Mouse (Mus musculus) hindbrain, embryonic 10.5 days (tissue): ENCODE measurements around the gene Bax. TPM values are rescaled to one million over a fixed set of nuclear protein-coding genes. Genes with fewer than 3 reads are reported as not detected.

Experiments
- DNase-seq: peaks from one replicate; pipeline ENCODE4 v3.0.0-alpha.2; 2017; ENCODE audit warnings: low spot score
- H3K27ac ChIP-seq: fragments of 300-500 bp; sonication (generic); 2 replicates; pipeline ENCODE4 v1.5.1; 2016; ENCODE audit warnings: mild to moderate bottlenecking, moderate library complexity
- H3K27me3 ChIP-seq: fragments of 300-500 bp; sonication (generic); 2 replicates; pipeline ENCODE4 v1.6.1; 2016; ENCODE audit warnings: mild to moderate bottlenecking; ENCODE audit not compliant: poor library complexity, insufficient read depth, severe bottlenecking
- H3K36me3 ChIP-seq: fragments of 300-500 bp; sonication (generic); 2 replicates; pipeline ENCODE4 v1.6.1; 2016; ENCODE audit warnings: mild to moderate bottlenecking, moderate library complexity
- H3K4me1 ChIP-seq: fragments of 300-500 bp; sonication (generic); replicated peaks from 2 replicates; pipeline ENCODE4 v1.6.1; 2016; ENCODE audit warnings: mild to moderate bottlenecking
- H3K4me3 ChIP-seq: fragments of 300-500 bp; sonication (generic); 2 replicates; pipeline ENCODE4 v1.5.1; 2016; ENCODE audit warnings: mild to moderate bottlenecking, moderate library complexity
- H3K9me3 ChIP-seq: fragments of 300-500 bp; sonication (generic); 2 replicates; pipeline ENCODE4 v1.6.1; 2016; ENCODE audit warnings: mild to moderate bottlenecking, moderate library complexity
- WGBS: fragments of 180-500 bp; shearing (Covaris S2); methylation state at CpG from one replicate; pipeline ENCODE4 v1.1.7; 2016; 5-methylcytosine and 5-hydroxymethylcytosine counted together
- polyA plus RNA-seq: library from polyadenylated mRNA; unstranded; fragments of >200 nt; fragmentation: Nextera tagmentation; extraction: Ambion mirVana; gene quantifications from 2 replicates; pipeline ENCODE4 v1.2.1, GENCODE M21; 2016

Gene Bax
- polyA plus RNA-seq, 1 experiment from 2014 or later, result 295 TPM

DNA sequence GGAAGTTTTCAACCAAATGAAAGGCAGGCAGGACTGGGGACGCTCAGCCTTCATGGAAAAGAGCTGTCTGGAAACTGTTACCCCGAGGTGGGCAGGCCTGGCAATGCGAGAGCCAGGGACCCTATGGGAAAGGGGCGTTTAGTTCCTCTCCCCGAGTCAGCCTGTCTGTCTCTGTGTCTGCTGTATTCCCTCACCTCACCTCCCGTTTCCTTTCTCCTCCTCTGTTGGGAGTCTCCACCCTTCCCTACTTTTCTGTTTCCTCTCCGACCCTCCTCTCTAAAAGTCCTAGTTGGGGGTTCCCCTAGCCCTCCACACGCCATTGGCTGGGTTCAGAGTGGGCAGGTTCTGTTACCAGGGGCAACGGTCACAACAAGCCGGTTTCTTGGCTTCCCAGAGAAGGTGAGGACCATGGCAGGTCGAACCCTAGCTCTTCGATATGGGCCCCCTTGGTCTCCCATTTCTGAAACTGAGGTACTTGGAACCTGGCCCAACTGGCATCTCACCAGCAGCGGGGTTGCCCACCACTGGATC lies 48.7 kb downstream of the Bax start:
- H3K4me1 ChIP-seq, result peaks cover 42% of the 10 kb centered on the region
- H3K27ac ChIP-seq, result no peak overlapping the region
- peaks cover 93% of the 10 kb centered on the region for H3K27me3 ChIP-seq
- peak overlapping the region; percentile 11; the same call in 1 of the 2 replicates for H3K4me3 ChIP-seq
- no peak for DNase-seq
- no peaks in the 10 kb centered on the region for H3K9me3 ChIP-seq
- WGBS, result 8% methylated on average over 13 of the region's 13 CpGs
- H3K36me3 ChIP-seq, result peaks cover 26% of the 10 kb centered on the region

DNA sequence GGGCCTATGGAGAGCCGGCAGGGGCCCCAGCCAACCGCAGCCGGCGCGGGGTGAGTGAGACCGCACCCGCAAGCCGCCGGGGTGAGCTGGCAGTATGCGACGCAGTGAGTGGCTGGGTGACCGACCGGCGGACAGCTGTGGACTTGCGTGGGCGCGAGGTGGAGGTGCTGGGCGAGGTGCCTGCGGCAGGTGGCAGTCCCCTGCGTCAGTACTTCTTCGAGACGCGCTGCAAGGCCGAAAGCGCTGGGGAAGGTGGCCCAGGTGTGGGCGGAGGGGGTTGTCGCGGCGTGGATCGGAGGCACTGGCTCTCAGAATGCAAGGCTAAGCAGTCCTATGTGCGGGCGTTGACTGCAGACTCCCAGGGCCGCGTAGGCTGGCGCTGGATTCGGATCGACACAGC lies 51.1 kb downstream of the Bax start:
- DNase-seq, result no peak
- peaks cover 100% of the 10 kb centered on the region for H3K27me3 ChIP-seq
- peaks cover 43% of the 10 kb centered on the region for H3K4me1 ChIP-seq
- H3K4me3 ChIP-seq, result peak overlapping the region; percentile 30
- 11% methylated on average over 37 of the region's 37 CpGs for WGBS
- H3K9me3 ChIP-seq, result no peaks in the 10 kb centered on the region
- H3K36me3 ChIP-seq, result peaks cover 3% of the 10 kb centered on the region
- H3K27ac ChIP-seq, result no peak overlapping the region

DNA sequence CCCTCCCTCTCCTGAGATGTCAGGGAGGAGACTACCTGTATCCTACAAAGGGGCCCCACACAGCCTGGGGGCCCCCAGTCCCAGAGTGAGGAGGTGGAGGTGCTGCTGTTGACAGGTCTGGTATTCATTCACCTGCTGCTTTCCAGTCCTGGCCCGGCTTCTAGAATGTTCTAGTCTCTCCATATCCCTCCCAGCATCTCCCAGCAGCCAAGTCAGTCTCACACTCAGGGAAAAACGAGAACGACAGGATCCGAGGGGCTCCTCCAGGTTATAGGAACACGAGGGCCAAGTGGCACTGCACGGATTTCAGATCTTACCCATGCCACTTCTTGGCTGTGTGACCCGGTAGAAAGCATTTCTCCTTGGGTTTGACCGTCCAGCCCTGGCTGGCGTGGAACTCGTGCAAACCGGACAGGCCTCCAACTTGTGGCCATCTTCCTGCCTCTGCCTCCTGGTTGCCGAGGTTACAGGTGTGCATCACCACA lies 51.9 kb downstream of the Bax start:
- H3K27me3 ChIP-seq, result peaks cover 100% of the 10 kb centered on the region
- H3K9me3 ChIP-seq, result no peaks in the 10 kb centered on the region
- peaks cover 38% of the 10 kb centered on the region for H3K4me1 ChIP-seq
- no peaks in the 10 kb centered on the region for H3K36me3 ChIP-seq
- no peak overlapping the region for H3K27ac ChIP-seq
- WGBS, result 45% methylated on average over 12 of the region's 12 CpGs
- H3K4me3 ChIP-seq, result no peak overlapping the region
- no peak for DNase-seq

DNA sequence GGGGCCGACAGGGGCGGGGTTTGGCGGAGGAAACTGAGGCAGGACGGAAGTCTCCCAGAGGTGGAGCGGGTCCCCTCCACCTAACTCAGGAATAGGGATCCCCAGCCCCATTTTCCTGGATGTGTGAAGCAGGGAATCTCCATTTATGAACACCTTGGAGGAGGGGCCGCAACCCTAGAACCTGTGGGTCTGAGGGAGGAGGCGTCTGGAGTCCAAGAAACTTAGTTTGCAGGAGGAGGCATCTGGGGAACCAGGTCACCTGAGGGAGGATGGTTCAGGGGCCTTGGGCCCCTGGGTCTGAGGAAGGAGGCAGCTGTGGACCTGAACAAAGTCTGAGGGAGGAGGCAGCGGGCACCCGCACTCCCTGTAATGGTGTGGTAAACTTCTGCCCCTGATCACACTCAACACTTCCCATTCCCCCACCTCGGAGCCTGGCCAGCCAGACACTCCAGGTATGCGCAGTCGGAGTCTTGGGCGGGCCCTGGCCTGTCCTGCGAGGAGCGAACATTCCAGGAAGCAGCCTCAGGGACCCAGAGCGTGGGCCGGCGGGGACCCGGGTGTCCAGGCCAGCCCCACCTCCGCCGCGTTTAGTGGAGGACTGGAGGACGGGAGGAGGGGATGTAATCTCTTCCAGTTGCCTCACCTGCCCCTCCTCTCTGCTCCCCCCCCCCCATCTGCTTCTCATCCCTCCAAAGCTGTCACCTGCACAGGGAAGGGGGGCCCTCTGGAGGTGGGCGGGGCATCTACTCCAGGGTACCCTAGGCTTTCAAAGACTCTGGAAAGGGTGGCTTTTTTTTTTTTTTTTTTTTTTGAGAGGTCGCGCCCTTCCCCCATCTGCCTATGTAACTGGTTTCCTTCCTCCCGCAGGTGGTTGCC lies 52.6 kb downstream of the Bax start:
- H3K4me3 ChIP-seq, result peak overlapping the region; percentile 59
- no peak for DNase-seq
- no peaks in the 10 kb centered on the region for H3K36me3 ChIP-seq
- 1% methylated on average over 27 of the region's 27 CpGs for WGBS
- H3K4me1 ChIP-seq, result peaks cover 38% of the 10 kb centered on the region
- H3K27ac ChIP-seq, result peak overlapping the region; percentile 70; the same call in 1 of the 2 replicates
- H3K9me3 ChIP-seq, result no peaks in the 10 kb centered on the region
- H3K27me3 ChIP-seq, result peaks cover 100% of the 10 kb centered on the region

DNA sequence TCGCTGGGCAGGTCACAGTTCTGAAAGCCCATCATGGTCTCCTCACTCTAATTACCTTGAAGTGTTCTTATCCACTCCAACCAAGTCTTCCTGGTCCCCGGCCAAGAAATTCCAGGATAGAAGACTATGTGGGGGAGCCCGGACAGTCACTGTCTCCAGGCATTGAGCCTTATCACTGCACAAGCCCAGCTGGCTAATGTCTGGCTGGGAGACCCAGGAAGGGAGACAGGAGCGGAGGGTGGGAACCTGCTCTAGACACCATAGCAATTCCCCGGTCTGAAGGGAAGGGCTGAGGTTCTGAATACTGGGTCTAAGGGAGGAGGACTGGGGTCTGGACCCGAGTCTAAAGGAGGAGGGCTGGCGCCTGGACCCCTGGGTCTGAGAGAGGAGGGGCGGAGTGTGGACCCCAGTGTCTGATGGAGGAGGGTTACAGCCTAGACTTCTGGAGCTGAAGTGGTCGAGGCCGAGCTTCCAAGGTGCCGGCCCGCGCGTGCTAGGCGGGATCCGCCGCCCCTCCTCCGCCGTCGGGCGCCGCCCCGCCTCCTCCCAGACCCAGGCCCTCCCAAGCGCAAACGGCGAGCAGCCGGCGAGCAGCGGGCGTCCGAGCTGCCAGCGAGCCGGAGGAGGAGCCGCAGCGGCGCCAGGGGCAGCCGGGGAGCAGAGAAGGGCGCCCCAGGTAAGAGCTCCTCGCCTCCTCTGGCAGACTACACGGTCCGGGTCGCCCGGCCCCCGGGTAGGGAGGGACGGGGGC lies 53.4 kb downstream of the Bax start, which contains the start of gene Ntf5:
Ntf5 (plus strand) TSS at position 583 of the 751 bp plus-strand sequence.
- H3K4me3 ChIP-seq, result peak within 1 kb of the TSS; percentile 59
- peaks cover 100% of the 10 kb centered on the region for H3K27me3 ChIP-seq
- 3% methylated on average over 45 of the region's 45 CpGs for WGBS
- H3K9me3 ChIP-seq, result no peaks in the 10 kb centered on the region
- H3K27ac ChIP-seq, result peak within 1 kb of the TSS; percentile 70; the same call in 1 of the 2 replicates
- DNase-seq, result peak; percentile 49
- H3K36me3 ChIP-seq, result no peaks in the 10 kb centered on the region
- peaks cover 32% of the 10 kb centered on the region for H3K4me1 ChIP-seq

DNA sequence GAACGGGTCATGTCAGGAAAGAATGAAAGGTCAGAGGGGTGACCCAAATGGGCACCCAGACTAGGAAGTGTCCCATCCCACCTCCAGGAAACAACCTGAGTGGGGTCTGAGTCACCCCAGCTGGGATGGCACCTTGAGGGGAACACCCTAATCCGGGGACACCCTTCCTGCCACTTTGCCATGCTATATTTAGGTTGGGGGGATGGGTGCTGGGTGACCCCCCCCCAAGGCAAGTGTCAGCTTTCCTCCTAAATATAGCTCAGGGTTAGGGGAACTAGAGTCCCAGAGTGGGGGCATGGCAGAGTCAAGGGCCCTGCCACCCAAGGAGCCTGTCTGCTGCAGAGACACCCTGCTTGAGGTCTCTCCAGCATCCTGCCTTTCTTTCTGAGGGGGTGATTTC lies 54.3 kb downstream of the Bax start:
- Histone ChIP-seq H3K27me3 (peaks cover 100% of the 10 kb centered on the region), H3K27ac (no peak overlapping the region), H3K9me3 (no peaks in the 10 kb centered on the region), H3K4me3 (no peak overlapping the region), H3K36me3 (no peaks in the 10 kb centered on the region), H3K4me1 (peaks cover 23% of the 10 kb centered on the region)
- 80% methylated on average over 2 of the region's 2 CpGs for WGBS
- DNase-seq, result no peak

Other genes starting within 250 kb of the Bax start
- gene Cd37, start 227.8 kb downstream of the Bax start, polyA plus RNA-seq, result 1.0 and 1.1 TPM in 2 replicates
- gene Slc6a16, start 225.8 kb downstream of the Bax start, polyA plus RNA-seq, result 0.26 TPM in 1 of 2 replicates, not detected in the other
- not detected in 2 replicates for gene Slc6a21, start 189.4 kb downstream of the Bax start, polyA plus RNA-seq
- 10.5 and 12.5 TPM in 2 replicates for gene Trpm4, start 133.1 kb downstream of the Bax start, polyA plus RNA-seq
- 0.36 and 0.42 TPM in 2 replicates for gene Hrc, start 131.6 kb downstream of the Bax start, polyA plus RNA-seq
- gene Ppfia3, start 99.9 kb downstream of the Bax start, polyA plus RNA-seq, result 8.4 and 12.9 TPM in 2 replicates
- 0.89 and 1.5 TPM in 2 replicates for gene Lin7b, start 96.3 kb downstream of the Bax start, polyA plus RNA-seq
- 223 and 271 TPM in 2 replicates for gene Snrnp70, start 71.2 kb downstream of the Bax start, polyA plus RNA-seq
- gene Kcna7, start 61.2 kb downstream of the Bax start, polyA plus RNA-seq, result 0.07 TPM in 1 of 2 replicates, not detected in the other
- gene Ntf5, start 53.2 kb downstream of the Bax start, polyA plus RNA-seq, result 1.0 and 1.1 TPM in 2 replicates
- gene Lhb, start 46.1 kb downstream of the Bax start, polyA plus RNA-seq, result 0.60 and 1.5 TPM in 2 replicates
- gene Gys1, start 32.1 kb downstream of the Bax start, polyA plus RNA-seq, result 43.2 and 45.7 TPM in 2 replicates
- gene Ruvbl2, start 28.8 kb downstream of the Bax start, polyA plus RNA-seq, result 192 and 212 TPM in 2 replicates
- 5,819 and 7,209 TPM in 2 replicates for gene Ftl1, start 7.0 kb downstream of the Bax start, polyA plus RNA-seq
- 0.47 and 1.2 TPM in 2 replicates for gene Tulp2, start 15.0 kb upstream of the Bax start, polyA plus RNA-seq
- gene Gm45808, start 19.9 kb upstream of the Bax start, polyA plus RNA-seq, result not detected in 2 replicates
- 4.8 and 6.7 TPM in 2 replicates for gene Dhdh, start 21.9 kb upstream of the Bax start, polyA plus RNA-seq
- gene Nucb1, start 43.5 kb upstream of the Bax start, polyA plus RNA-seq, result 110 and 115 TPM in 2 replicates
- gene Ppp1r15a, start 59.4 kb upstream of the Bax start, polyA plus RNA-seq, result 18.6 and 20.2 TPM in 2 replicates
- gene Plekha4, start 59.4 kb upstream of the Bax start, polyA plus RNA-seq, result 4.1 and 4.5 TPM in 2 replicates
- gene Hsd17b14, start 88.0 kb upstream of the Bax start, polyA plus RNA-seq, result 1.1 and 1.5 TPM in 2 replicates
- 37.1 and 46.2 TPM in 2 replicates for gene Bcat2, start 103.3 kb upstream of the Bax start, polyA plus RNA-seq
- not detected in 2 replicates for gene Fgf21, start 148.6 kb upstream of the Bax start, polyA plus RNA-seq
- gene Fut1, start 150.4 kb upstream of the Bax start, polyA plus RNA-seq, result 0.20 TPM in 1 of 2 replicates, not detected in the other
- 0.19 TPM in 1 of 2 replicates, not detected in the other for gene Izumo1, start 154.9 kb upstream of the Bax start, polyA plus RNA-seq
- 6.4 and 9.3 TPM in 2 replicates for gene Rasip1, start 160.6 kb upstream of the Bax start, polyA plus RNA-seq
- 2.6 and 2.9 TPM in 2 replicates for gene Mamstr, start 173.1 kb upstream of the Bax start, polyA plus RNA-seq
- gene Fut2, start 199.5 kb upstream of the Bax start, polyA plus RNA-seq, result 0.12 and 0.21 TPM in 2 replicates
- gene Ntn5, start 217.1 kb upstream of the Bax start, polyA plus RNA-seq, result 0.39 and 0.98 TPM in 2 replicates
- gene Sec1, start 227.5 kb upstream of the Bax start, polyA plus RNA-seq, result 0.62 and 0.77 TPM in 2 replicates
- gene Car11, start 232.9 kb upstream of the Bax start, polyA plus RNA-seq, result 8.3 and 13.0 TPM in 2 replicates
- gene Dbp, start 238.2 kb upstream of the Bax start, polyA plus RNA-seq, result 3.0 and 3.4 TPM in 2 replicates
- gene Rpl18, start 248.6 kb upstream of the Bax start, polyA plus RNA-seq, result 1,010 and 1,126 TPM in 2 replicates